Mouse (Mus musculus) embryonic facial prominence, embryonic 15.5 days (tissue): ENCODE measurements at regions not wholly inside any gene's neighbourhood (a gene's known extent, or its start where the extent isn't known, plus 50 kb on each side); places are given as distances from the start of the nearest gene placed in this dataset.

ENCODE experiments used
- ATAC-seq: fragments of 200-750 bp; cut with Nextera tagmentation; 2 replicates; pipeline ENCODE4 v1.8.0; 2017; ENCODE audit warnings: low read depth, moderate TSS enrichment; ENCODE audit not compliant: insufficient number of reproducible peaks, low FRiP score, low TSS enrichment
- H3K27ac ChIP-seq: fragments of 300-500 bp; sonication (generic); replicated peaks from 2 replicates; pipeline ENCODE4 v1.5.1; 2015; ENCODE audit warnings: mild to moderate bottlenecking, inconsistent platforms
- H3K27me3 ChIP-seq: fragments of 300-500 bp; sonication (generic); 2 replicates; pipeline ENCODE4 v1.6.1; 2015; ENCODE audit warnings: inconsistent platforms
- H3K36me3 ChIP-seq: fragments of 300-500 bp; sonication (generic); 2 replicates; pipeline ENCODE4 v1.6.1; 2015; ENCODE audit warnings: mild to moderate bottlenecking, inconsistent platforms
- H3K4me1 ChIP-seq: fragments of 300-500 bp; sonication (generic); 2 replicates; pipeline ENCODE4 v1.6.1; 2015; ENCODE audit warnings: inconsistent platforms
- H3K4me2 ChIP-seq: fragments of 300-500 bp; sonication (generic); replicated peaks from 2 replicates; pipeline ENCODE4 v1.6.1; 2015; ENCODE audit warnings: mild to moderate bottlenecking, inconsistent platforms
- H3K4me3 ChIP-seq: fragments of 300-500 bp; sonication (generic); replicated peaks from 2 replicates; pipeline ENCODE4 v1.5.1; 2015; ENCODE audit warnings: mild to moderate bottlenecking, inconsistent platforms
- H3K9ac ChIP-seq: fragments of 300-500 bp; sonication (generic); 2 replicates; pipeline ENCODE4 v1.6.1; 2015; ENCODE audit warnings: inconsistent platforms
- H3K9me3 ChIP-seq: fragments of 300-500 bp; sonication (generic); replicated peaks from 2 replicates; pipeline ENCODE4 v1.6.1; 2016; ENCODE audit warnings: inconsistent platforms
- WGBS: fragments of 180-500 bp; shearing (Covaris S2); methylation state at CpG from one replicate; pipeline ENCODE4 v1.1.7; 2015; 5-methylcytosine and 5-hydroxymethylcytosine counted together

DNA sequence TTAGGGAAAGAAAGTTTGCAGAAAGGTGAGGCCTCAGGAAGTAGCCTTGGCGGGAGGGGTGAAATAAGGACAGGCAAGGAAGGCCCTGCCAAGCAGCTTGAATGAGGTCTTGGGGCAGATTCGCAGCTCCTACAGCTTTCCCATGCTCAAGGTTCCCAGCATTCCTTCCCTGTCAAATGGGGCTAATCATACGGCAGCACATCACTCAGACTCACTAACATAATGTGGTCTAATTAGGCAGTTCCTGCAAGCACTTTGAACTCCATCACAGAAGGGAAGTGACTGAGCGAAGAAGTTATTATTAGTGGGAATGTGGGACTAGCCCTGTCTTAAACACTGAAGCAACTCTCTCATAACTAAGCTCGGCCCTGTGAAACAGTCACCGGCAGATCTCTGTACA is 87.1 kb upstream of the Gm10260 start:
- no peak overlapping the region for H3K27ac ChIP-seq
- H3K4me2 ChIP-seq = no peak overlapping the region
- H3K9me3 ChIP-seq = no peaks in the 10 kb centered on the region
- no peak overlapping the region for H3K9ac ChIP-seq
- 0 out of 2 replicates have a peak, but pooled peaks cover 2% of the 10 kb centered on the region for H3K4me1 ChIP-seq
- H3K4me3 ChIP-seq = no peak overlapping the region
- no peaks in the 10 kb centered on the region for H3K36me3 ChIP-seq
- WGBS = 84% methylated on average over 6 of the region's 6 CpGs
- no peaks in the 10 kb centered on the region for H3K27me3 ChIP-seq
- no peak for ATAC-seq

DNA sequence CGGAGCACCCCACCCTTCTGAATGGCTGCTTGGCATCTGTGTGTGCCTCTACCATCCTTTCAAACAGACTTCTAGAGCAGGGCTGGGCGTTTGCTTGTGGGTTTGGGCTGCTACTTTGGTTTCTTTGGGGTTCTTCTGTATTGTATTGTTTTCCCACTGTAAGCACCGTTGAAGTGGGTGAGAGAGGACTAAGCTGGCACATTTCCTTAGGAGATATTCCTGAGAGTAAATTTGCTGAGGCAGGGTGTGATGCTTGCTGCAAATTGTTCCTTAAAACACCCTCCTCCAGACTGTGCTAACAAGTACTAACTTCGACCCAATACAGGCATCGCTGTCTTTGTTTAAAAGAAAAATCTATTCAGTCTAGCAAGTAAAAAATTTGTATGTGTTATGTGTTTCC is 84.7 kb upstream of the Gm10260 start:
- no peaks in the 10 kb centered on the region for H3K9me3 ChIP-seq
- no peak for ATAC-seq
- H3K4me1 ChIP-seq = 0 out of 2 replicates have a peak, but pooled peaks cover 3% of the 10 kb centered on the region
- H3K36me3 ChIP-seq = no peaks in the 10 kb centered on the region
- 84% methylated on average over 5 of the region's 5 CpGs for WGBS
- H3K4me2 ChIP-seq = no peak overlapping the region
- H3K27ac ChIP-seq = no peak overlapping the region
- no peaks in the 10 kb centered on the region for H3K27me3 ChIP-seq
- no peak overlapping the region for H3K4me3 ChIP-seq
- no peak overlapping the region for H3K9ac ChIP-seq

GRCm38 (mm10) chr13:97842801-97843200 is 82.4 kb upstream of the Gm10260 start:
- H3K4me2 ChIP-seq = no peak overlapping the region
- H3K9me3 ChIP-seq = no peaks in the 10 kb centered on the region
- no peaks in the 10 kb centered on the region for H3K36me3 ChIP-seq
- H3K27ac ChIP-seq = no peak overlapping the region
- no peaks in the 10 kb centered on the region for H3K27me3 ChIP-seq
- 45% methylated on average over 5 of the region's 5 CpGs for WGBS
- no peak for ATAC-seq
- no peak overlapping the region for H3K4me3 ChIP-seq
- no peak overlapping the region for H3K9ac ChIP-seq
- H3K4me1 ChIP-seq = 0 out of 2 replicates have a peak, but pooled peaks cover 4% of the 10 kb centered on the region

- Histone ChIP-seq H3K9me3 (no peaks in the 10 kb centered on the region), H3K4me1 (peaks cover 10% of the 10 kb centered on the region; the same call in 1 of the 2 replicates), H3K27ac (no peak overlapping the region), H3K4me3 (no peak overlapping the region), H3K4me2 (no peak overlapping the region), H3K9ac (no peak overlapping the region), H3K36me3 (no peaks in the 10 kb centered on the region), H3K27me3 (no peaks in the 10 kb centered on the region)
- 90% methylated on average over 7 of the region's 7 CpGs for WGBS
- no peak for ATAC-seq
Observed at GRCm38 (mm10) chr13:97841503-97841902, 81.1 kb upstream of the Gm10260 start.

DNA sequence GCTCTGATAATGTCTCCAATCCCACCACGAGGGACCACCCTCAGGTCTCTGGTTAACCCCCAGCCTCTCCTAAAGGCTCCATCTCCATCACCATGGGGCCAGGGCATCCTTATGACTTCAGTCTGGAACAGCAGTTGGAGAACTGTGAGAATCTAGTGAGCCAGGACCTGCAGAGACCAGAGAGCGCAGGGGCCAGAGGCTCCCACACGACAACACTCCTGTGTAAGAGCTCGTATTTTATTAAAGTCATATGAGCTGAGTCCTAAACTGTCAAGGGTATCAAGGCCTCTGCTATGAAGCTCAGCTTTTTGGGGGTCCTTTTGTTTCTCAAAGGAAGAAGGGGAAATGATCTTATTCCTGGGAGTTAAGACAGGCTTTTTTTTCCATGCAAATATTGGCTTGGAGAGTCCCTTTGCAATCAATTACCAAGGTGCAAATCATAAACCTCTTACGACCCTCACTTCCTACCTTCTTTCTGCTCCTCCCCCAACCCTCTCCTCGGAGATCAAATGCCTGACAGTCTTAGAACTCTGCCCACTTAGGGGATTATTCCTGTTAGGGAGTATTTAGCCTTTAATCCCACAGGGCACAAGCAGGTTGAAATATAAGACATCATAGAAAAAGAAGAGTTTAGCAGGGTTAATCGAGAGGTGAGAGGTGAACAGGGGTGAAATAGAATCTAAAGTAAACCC is 79.3 kb upstream of the Gm10260 start:
- H3K4me2 ChIP-seq = no peak overlapping the region
- peaks cover 10% of the 10 kb centered on the region; the same call in 1 of the 2 replicates for H3K4me1 ChIP-seq
- no peak for ATAC-seq
- H3K27me3 ChIP-seq = no peaks in the 10 kb centered on the region
- H3K4me3 ChIP-seq = no peak overlapping the region
- no peak overlapping the region for H3K27ac ChIP-seq
- H3K9ac ChIP-seq = no peak overlapping the region
- H3K36me3 ChIP-seq = no peaks in the 10 kb centered on the region
- 25% methylated on average over 7 of the region's 7 CpGs for WGBS
- H3K9me3 ChIP-seq = no peaks in the 10 kb centered on the region

DNA sequence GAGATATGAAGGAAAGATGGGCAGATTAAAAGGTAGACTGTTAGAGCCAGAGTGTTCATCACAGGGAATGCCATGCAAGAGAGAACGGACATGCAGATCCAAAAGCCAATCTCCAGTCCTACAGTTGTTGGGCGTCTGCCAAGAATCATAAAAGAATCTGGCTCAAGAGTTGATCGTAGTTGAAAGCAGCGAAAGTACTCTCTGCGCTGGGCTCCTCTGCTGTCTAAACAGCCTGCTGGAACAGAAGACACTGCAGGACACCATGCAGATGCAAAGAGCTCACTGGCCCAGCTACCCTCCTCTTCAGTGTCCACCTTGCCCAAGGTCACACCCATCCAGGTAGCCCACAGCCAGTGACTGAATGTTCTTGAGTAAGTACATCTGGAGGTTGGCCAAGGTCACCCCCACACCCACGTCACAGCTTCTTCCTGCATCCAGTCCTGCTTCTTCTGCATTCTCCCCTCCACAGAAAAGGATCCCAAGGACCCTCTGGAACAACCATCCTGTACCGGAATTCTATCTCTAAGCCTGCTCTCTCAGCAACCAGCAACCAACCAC is 77.1 kb upstream of the Gm10260 start:
- no peaks in the 10 kb centered on the region for H3K27me3 ChIP-seq
- WGBS = 43% methylated on average over 7 of the region's 7 CpGs
- H3K9me3 ChIP-seq = no peaks in the 10 kb centered on the region
- H3K4me2 ChIP-seq = no peak overlapping the region
- no peak overlapping the region for H3K27ac ChIP-seq
- no peak overlapping the region for H3K4me3 ChIP-seq
- no peak overlapping the region for H3K9ac ChIP-seq
- no peak for ATAC-seq
- H3K36me3 ChIP-seq = no peaks in the 10 kb centered on the region
- H3K4me1 ChIP-seq = peaks cover 8% of the 10 kb centered on the region; the same call in 1 of the 2 replicates

- Histone ChIP-seq H3K4me3 (no peak overlapping the region), H3K9me3 (no peaks in the 10 kb centered on the region), H3K4me1 (peaks cover 6% of the 10 kb centered on the region; the same call in 1 of the 2 replicates), H3K9ac (no peak overlapping the region), H3K4me2 (no peak overlapping the region), H3K36me3 (no peaks in the 10 kb centered on the region), H3K27ac (no peak overlapping the region), H3K27me3 (no peaks in the 10 kb centered on the region)
- WGBS = 74% methylated on average over 1 of the region's 1 CpGs
- ATAC-seq = no peak
Observed at GRCm38 (mm10) chr13:97832448-97832847, 72.0 kb upstream of the Gm10260 start.

- WGBS = 38% methylated on average over 5 of the region's 5 CpGs
- Histone ChIP-seq H3K4me1 (0 out of 2 replicates have a peak, but pooled peaks cover 4% of the 10 kb centered on the region), H3K9me3 (no peaks in the 10 kb centered on the region), H3K9ac (no peak overlapping the region), H3K36me3 (no peaks in the 10 kb centered on the region), H3K4me2 (no peak overlapping the region), H3K27me3 (no peaks in the 10 kb centered on the region), H3K27ac (no peak overlapping the region), H3K4me3 (no peak overlapping the region)
- ATAC-seq = no peak
Observed at GRCm38 (mm10) chr13:97831839-97832238, 71.4 kb upstream of the Gm10260 start.

DNA sequence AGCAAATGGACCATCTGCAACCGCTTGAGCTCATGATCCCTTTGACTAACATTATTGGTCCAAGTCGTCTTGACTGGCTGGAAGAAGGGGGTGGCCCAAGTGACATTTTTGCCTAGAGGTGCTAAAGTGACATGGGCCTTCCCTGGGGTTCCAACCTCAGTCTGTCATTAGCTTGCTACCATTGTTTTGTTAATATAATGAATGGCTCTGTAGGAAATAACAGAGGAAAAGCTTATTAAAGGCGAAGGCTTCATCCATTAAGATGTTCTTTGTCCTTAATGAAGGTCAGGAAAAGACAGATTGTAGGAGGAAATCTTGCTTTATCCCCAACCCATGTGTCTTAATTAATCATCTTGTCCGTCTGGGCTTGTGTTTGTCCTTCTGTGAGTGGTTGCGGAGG is 69.1 kb upstream of the Gm10260 start:
- Histone ChIP-seq H3K27ac (no peak overlapping the region), H3K4me1 (peaks cover 19% of the 10 kb centered on the region; the same call in 1 of the 2 replicates), H3K27me3 (no peaks in the 10 kb centered on the region), H3K9ac (no peak overlapping the region), H3K9me3 (no peaks in the 10 kb centered on the region), H3K4me3 (no peak overlapping the region), H3K4me2 (no peak overlapping the region), H3K36me3 (no peaks in the 10 kb centered on the region)
- ATAC-seq = no peak
- 54% methylated on average over 5 of the region's 5 CpGs for WGBS

DNA sequence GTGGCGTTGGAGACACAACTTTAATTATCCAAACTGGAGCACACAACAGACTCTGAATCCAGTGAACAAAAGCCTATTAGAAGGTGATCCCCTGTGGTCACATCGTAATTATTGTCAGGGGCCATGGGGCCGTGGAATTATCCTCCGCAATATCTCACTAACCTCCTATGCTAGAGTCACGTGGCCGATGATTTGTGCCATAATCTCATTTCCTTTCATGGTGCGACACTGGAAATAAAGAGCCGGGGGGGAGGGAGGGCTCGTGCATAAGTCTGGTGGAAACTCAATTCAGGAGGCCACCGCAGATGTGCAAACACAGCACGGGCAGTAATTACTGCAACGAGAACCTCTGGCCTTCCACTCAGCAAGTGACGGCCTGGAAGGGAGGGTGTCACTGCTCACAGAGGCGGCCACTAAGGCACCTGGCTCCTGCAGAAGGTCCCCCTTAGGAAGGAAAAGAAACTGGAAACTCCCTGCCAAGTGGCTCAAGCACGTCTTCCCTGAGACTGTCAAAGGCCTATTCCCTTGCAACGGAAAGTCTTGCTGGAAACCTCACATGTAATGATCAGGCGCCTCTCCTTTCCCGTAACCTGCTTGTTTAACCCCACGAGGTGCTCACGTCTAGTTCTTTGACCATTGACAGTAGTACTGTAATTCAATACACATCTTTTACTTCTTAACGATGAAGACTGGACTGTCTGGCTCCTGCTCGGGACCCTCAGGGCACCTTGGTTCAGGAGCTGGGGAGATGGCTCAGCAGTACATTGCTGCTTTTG is 65.6 kb upstream of the Gm10260 start:
- H3K4me2 ChIP-seq = no peak overlapping the region
- H3K27ac ChIP-seq = no peak overlapping the region
- peak; percentile 56 for ATAC-seq
- H3K36me3 ChIP-seq = no peaks in the 10 kb centered on the region
- H3K9ac ChIP-seq = no peak overlapping the region
- 36% methylated on average over 22 of the region's 22 CpGs for WGBS
- peaks cover 21% of the 10 kb centered on the region for H3K4me1 ChIP-seq
- H3K27me3 ChIP-seq = no peaks in the 10 kb centered on the region
- no peak overlapping the region for H3K4me3 ChIP-seq
- H3K9me3 ChIP-seq = no peaks in the 10 kb centered on the region

DNA sequence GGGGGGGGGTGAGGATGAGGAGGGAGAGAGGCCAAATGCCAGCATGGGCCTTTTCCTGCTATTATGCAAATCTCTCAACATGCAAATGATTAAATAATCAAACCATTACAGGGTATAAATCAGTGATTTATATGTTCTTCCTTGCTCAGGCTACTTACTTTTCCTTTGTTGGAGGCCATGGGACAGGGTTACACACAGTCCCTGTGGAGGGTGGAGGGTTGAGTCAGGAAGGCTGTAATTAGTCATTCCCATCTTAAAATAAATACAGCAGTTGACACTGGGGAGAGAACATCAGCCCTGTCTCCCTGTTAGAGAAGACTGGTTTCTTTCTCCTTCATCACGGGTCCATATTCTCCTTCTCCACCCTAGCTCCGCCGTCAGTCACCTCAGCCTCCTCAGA is 64.9 kb upstream of the Gm10260 start:
- Histone ChIP-seq H3K4me2 (no peak overlapping the region), H3K9me3 (no peaks in the 10 kb centered on the region), H3K36me3 (no peaks in the 10 kb centered on the region), H3K27ac (no peak overlapping the region), H3K9ac (no peak overlapping the region), H3K27me3 (no peaks in the 10 kb centered on the region), H3K4me1 (peaks cover 21% of the 10 kb centered on the region), H3K4me3 (no peak overlapping the region)
- ATAC-seq = no peak; the same call in 1 of the 2 replicates
- 66% methylated on average over 3 of the region's 3 CpGs for WGBS
